ENCODE assay signal across 8 mouse cellular contexts in the genomic region with DNA sequence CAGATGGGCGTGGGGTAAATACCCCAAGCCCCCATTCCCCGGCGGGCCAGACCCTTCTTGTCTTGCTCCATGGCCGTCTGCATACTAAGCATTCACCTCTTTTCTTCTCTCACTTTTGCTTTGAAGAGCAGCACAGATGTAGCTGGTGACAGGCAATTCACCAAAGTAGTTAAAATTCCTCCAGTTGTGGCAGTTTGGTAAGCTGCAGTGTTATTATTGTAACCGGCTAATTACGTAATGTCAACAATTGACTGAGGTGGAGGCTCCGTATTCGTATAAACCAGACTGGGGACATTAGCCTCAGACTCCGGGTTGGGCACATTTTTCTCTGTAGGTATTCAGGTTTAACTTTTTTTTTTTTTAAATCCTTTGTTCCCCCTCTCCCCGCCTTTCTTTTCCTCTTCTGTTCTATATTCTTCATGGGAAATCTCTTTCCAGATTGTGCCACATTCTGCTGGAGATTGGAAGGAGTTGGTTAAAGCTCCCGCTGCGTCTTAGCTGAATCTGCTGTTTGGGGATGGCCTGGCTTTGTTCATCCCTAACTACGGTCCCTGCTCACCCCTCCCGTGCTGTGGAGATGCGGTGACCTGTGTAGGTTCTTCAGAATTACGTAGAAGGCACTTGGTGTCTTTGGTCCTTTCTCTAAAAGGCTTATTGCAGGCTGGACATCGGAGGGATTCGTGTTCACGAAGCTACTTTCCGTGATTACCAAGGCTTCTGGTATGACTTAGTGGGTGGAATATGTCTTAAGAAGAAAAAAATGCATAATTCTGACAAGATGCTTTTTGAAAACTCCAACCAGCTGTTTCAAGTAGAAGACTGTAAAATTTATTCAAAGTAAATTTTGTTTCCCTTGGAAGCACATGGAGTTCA.
DNase-seq lines count a peak whose midpoint lies in the region; ATAC-seq lines count a peak whose summit lies in the region.
"Had no signal": no experiment of that assay in that cellular context is flagged by ENCODE, and none has a peak within 500 bp of the region (broad histone marks: within the 10 kb centered on the region; RNA-seq: fewer than 3 reads in every experiment).

No protein-coding gene starts in this region.

- no peak for DNase-seq in neural tube, embryonic 11.5 days (ENCODE audit: low spot score)
- no peak for DNase-seq in neural tube, embryonic 10.5 days (ENCODE audit: extremely low spot score, low spot score)
- no peak for DNase-seq in ovary, postnatal 10 days (ENCODE audit: low spot score)
- no peak for DNase-seq in gastrocnemius, adult 8-10 months (ENCODE audit: low spot score in 2 of 2)
- DNase-seq in layer of hippocampus, adult 9-11 months, result no peak

- H3K4me3 ChIP-seq in neural tube, embryonic 11.5 days (ENCODE audit: low read depth, low read length), result no peak overlapping the region
- peak overlapping the region; percentile 16 for H3K4me3 ChIP-seq in embryonic facial prominence, embryonic 13.5 days
- no peak overlapping the region for H3K4me3 ChIP-seq in hindbrain, embryonic 15.5 days
- H3K4me3 ChIP-seq: liver, embryonic 15.5 days had no signal

- H3K4me2 ChIP-seq in neural tube, embryonic 11.5 days (ENCODE audit: low read depth), result 0 out of 2 replicates have a peak overlapping the region, but pooled peaks have one; percentile 12
- H3K4me2 ChIP-seq in embryonic facial prominence, embryonic 13.5 days, result peak overlapping the region; percentile 52
- peak overlapping the region; percentile 6; the same call in 1 of the 2 replicates for H3K4me2 ChIP-seq in hindbrain, embryonic 15.5 days
- H3K4me2 ChIP-seq: liver, embryonic 15.5 days had no signal

- WGBS in neural tube, embryonic 11.5 days, result 25% methylated on average over 20 of the region's 20 CpGs
- WGBS in embryonic facial prominence, embryonic 13.5 days, result 12% methylated on average over 20 of the region's 20 CpGs
- WGBS in hindbrain, embryonic 15.5 days, result 26% methylated on average over 20 of the region's 20 CpGs

- H3K9ac ChIP-seq in neural tube, embryonic 11.5 days (ENCODE audit: low read length), result no peak overlapping the region
- H3K9ac ChIP-seq in embryonic facial prominence, embryonic 13.5 days, result 0 out of 2 replicates have a peak overlapping the region, but pooled peaks have one; percentile 3
- H3K9ac ChIP-seq in hindbrain, embryonic 15.5 days, result no peak overlapping the region
- H3K9ac ChIP-seq: liver, embryonic 15.5 days had no signal

- peaks cover 19% of the 10 kb centered on the region for H3K4me1 ChIP-seq in neural tube, embryonic 11.5 days (ENCODE audit: control insufficient read depth, insufficient read depth, low read length)
- H3K4me1 ChIP-seq in embryonic facial prominence, embryonic 13.5 days, result peaks cover 46% of the 10 kb centered on the region
- H3K4me1 ChIP-seq in hindbrain, embryonic 15.5 days (replicated peaks), result peaks cover 18% of the 10 kb centered on the region
- H3K4me1 ChIP-seq: liver, embryonic 15.5 days had no signal

- no peaks in the 10 kb centered on the region for H3K27me3 ChIP-seq in neural tube, embryonic 11.5 days (ENCODE audit: control insufficient read depth, insufficient read depth, low read length)
- H3K27me3 ChIP-seq in embryonic facial prominence, embryonic 13.5 days, result no peaks in the 10 kb centered on the region
- H3K27me3 ChIP-seq in hindbrain, embryonic 15.5 days, result no peaks in the 10 kb centered on the region
- H3K27me3 ChIP-seq: liver, embryonic 15.5 days had no signal

- H3K9me3 ChIP-seq in neural tube, embryonic 11.5 days (ENCODE audit: control insufficient read depth, low read length), result no peaks in the 10 kb centered on the region
- no peaks in the 10 kb centered on the region for H3K9me3 ChIP-seq in embryonic facial prominence, embryonic 13.5 days
- H3K9me3 ChIP-seq in hindbrain, embryonic 15.5 days, result no peaks in the 10 kb centered on the region
- H3K9me3 ChIP-seq: liver, embryonic 15.5 days had no signal

- no peaks in the 10 kb centered on the region for H3K36me3 ChIP-seq in neural tube, embryonic 11.5 days (ENCODE audit: control insufficient read depth, insufficient read depth, low read length)
- no peaks in the 10 kb centered on the region for H3K36me3 ChIP-seq in embryonic facial prominence, embryonic 13.5 days
- no peaks in the 10 kb centered on the region for H3K36me3 ChIP-seq in hindbrain, embryonic 15.5 days
- H3K36me3 ChIP-seq: liver, embryonic 15.5 days had no signal

- no peak for ATAC-seq in neural tube, embryonic 11.5 days (ENCODE audit: insufficient read depth, low FRiP score, low TSS enrichment)
- no peak for ATAC-seq in embryonic facial prominence, embryonic 13.5 days (ENCODE audit: insufficient number of reproducible peaks, insufficient read depth, low FRiP score, low TSS enrichment, low read depth)
- 0 out of 2 replicates have a peak, but pooled peaks have one; percentile 20 for ATAC-seq in hindbrain, embryonic 15.5 days (ENCODE audit: low FRiP score, low read depth)

- no peak overlapping the region for H3K27ac ChIP-seq in neural tube, embryonic 11.5 days (ENCODE audit: low read depth, low read length)
- H3K27ac ChIP-seq in embryonic facial prominence, embryonic 13.5 days, result peak overlapping the region; percentile 88
- H3K27ac ChIP-seq in hindbrain, embryonic 15.5 days (replicated peaks), result no peak overlapping the region
- H3K27ac ChIP-seq: liver, embryonic 15.5 days had no signal
